8 mouse cellular contexts compared by ENCODE assay signal in genomic region chr7:45865925-45866910, GRCm38 (mm10). TPM values are rescaled to one million over a fixed set of nuclear protein-coding genes. Genes with fewer than 3 reads are reported as not detected.
DNase-seq lines count a peak whose midpoint lies in the region; ATAC-seq and TF ChIP-seq lines count a peak whose summit lies in the region.

No protein-coding gene starts in this region.

- DNase-seq in adrenal gland, adult 2 months = peak; percentile 94
- peak; percentile 97 for DNase-seq in embryo, embryonic 11 days
- DNase-seq in left cerebral cortex, postnatal 36 days (ENCODE audit: low spot score in 2 of 2) = peak; percentile 81 to 82
- peak; percentile 92 for DNase-seq in midbrain, embryonic 10.5 days (ENCODE audit: low spot score)
- peak; percentile 74 to 76 for DNase-seq in right cerebral cortex, postnatal 36 days (ENCODE audit: low spot score in 2 of 2)
- peak; percentile 95 for DNase-seq in urinary bladder, postnatal 4 days (ENCODE audit: low spot score in 2 of 2)

- WGBS in intestine, postnatal 0 days = 1% methylated on average over 113 of the region's 117 CpGs
- WGBS in midbrain, embryonic 10.5 days = under 1% methylated on average over 116 of the region's 117 CpGs

- peak overlapping the region; percentile 63 for H3K4me3 ChIP-seq in intestine, postnatal 0 days (ENCODE audit: low read depth, low read length)
- peak overlapping the region; percentile 71 for H3K4me3 ChIP-seq in midbrain, embryonic 10.5 days

- no peaks in the 10 kb centered on the region; the same call in 1 of the 2 replicates for H3K27me3 ChIP-seq in intestine, postnatal 0 days (replicated peaks; ENCODE audit: control insufficient read depth, insufficient read depth, low read length)
- H3K27me3 ChIP-seq in midbrain, embryonic 10.5 days (ENCODE audit: low read depth, poor library complexity, severe bottlenecking) = peaks cover 100% of the 10 kb centered on the region

- peak overlapping the region; percentile 78 for H3K27ac ChIP-seq in intestine, postnatal 0 days (ENCODE audit: low read depth, low read length)
- H3K27ac ChIP-seq in midbrain, embryonic 10.5 days (replicated peaks) = peak overlapping the region; percentile 88

- intact Hi-C loops in left cerebral cortex, postnatal 36 days (cut with DNase I) = no loop called here

- no peaks in the 10 kb centered on the region; the same call in 1 of the 2 replicates for H3K4me1 ChIP-seq in intestine, postnatal 0 days (replicated peaks; ENCODE audit: control insufficient read depth, insufficient read depth, low read length)
- peaks cover 57% of the 10 kb centered on the region for H3K4me1 ChIP-seq in midbrain, embryonic 10.5 days

- H3K9ac ChIP-seq in intestine, postnatal 0 days (ENCODE audit: low read depth, low read length) = peak overlapping the region; percentile 74

- peak; percentile 85 for ATAC-seq in granulocyte monocyte progenitor cell, adult 5-6 weeks (replicated peaks; ENCODE audit: poor library complexity, severe bottlenecking)
- ATAC-seq in intestine, postnatal 0 days = peak; percentile 86

- peak overlapping the region; percentile 95 for H3K4me2 ChIP-seq in intestine, postnatal 0 days (replicated peaks; ENCODE audit: low read depth)

- H3K36me3 ChIP-seq in intestine, postnatal 0 days (ENCODE audit: control insufficient read depth, insufficient read depth) = no peaks in the 10 kb centered on the region
- no peaks in the 10 kb centered on the region for H3K36me3 ChIP-seq in midbrain, embryonic 10.5 days

- H3K9me3 ChIP-seq in intestine, postnatal 0 days (ENCODE audit: control insufficient read depth) = no peaks in the 10 kb centered on the region
- no peaks in the 10 kb centered on the region for H3K9me3 ChIP-seq in midbrain, embryonic 10.5 days (replicated peaks)

- no peak for TF ChIP-seq CTCF in intestine, postnatal 0 days (IDR thresholded peaks at IDR 0.05; ENCODE audit: low read depth)

RNA-seq across cellular contexts. Expression of gene Kdelr1, which starts 6.4 kb away (rescaled TPM):
- 100 to 1,000 TPM; 128 to 147 TPM for total RNA-seq in adrenal gland, adult 2 months (2021)
- 235 and 251 TPM in 2 replicates for polyA plus RNA-seq in adrenal gland, adult 2 months (2012; rRNA removed)
- 123 and 143 TPM in 2 replicates for total RNA-seq in granulocyte monocyte progenitor cell, adult 5-6 weeks (2014; fragmentation: Nextera tagmentation)
- 65.2 and 72.5 TPM in 2 replicates for total RNA-seq in granulocyte monocyte progenitor cell, adult 5-6 weeks (2017)
- polyA plus RNA-seq in intestine, postnatal 0 days (2015; fragmentation: Nextera tagmentation; extraction: Ambion mirVana) = 99.6 and 107 TPM in 2 replicates
- 10 to 100 TPM; 71.0 to 80.0 TPM for total RNA-seq in left cerebral cortex, postnatal 36 days (2021)
- polyA plus RNA-seq in midbrain, embryonic 10.5 days (2016; fragmentation: Nextera tagmentation; extraction: Ambion mirVana) = 36.1 and 39.0 TPM in 2 replicates

RNA-seq across cellular contexts. Expression of gene Grin2d, which starts 12.0 kb away (rescaled TPM):
- total RNA-seq in adrenal gland, adult 2 months (2021) = under 1 TPM; 0.40 to 0.97 TPM
- 4.0 and 4.2 TPM in 2 replicates for polyA plus RNA-seq in adrenal gland, adult 2 months (2012; rRNA removed)
- total RNA-seq in granulocyte monocyte progenitor cell, adult 5-6 weeks (2014; fragmentation: Nextera tagmentation) = 0.15 TPM in 1 of 2 replicates, not detected in the other
- 0.09 TPM in 1 of 2 replicates, not detected in the other for total RNA-seq in granulocyte monocyte progenitor cell, adult 5-6 weeks (2017)
- 0.66 and 1.1 TPM in 2 replicates for polyA plus RNA-seq in intestine, postnatal 0 days (2015; fragmentation: Nextera tagmentation; extraction: Ambion mirVana)
- 10 to 100 TPM; 10.2 to 12.3 TPM for total RNA-seq in left cerebral cortex, postnatal 36 days (2021)
- 0.16 and 0.34 TPM in 2 replicates for polyA plus RNA-seq in midbrain, embryonic 10.5 days (2016; fragmentation: Nextera tagmentation; extraction: Ambion mirVana)

RNA-seq across cellular contexts. Expression of gene Syngr4, which starts 30.3 kb away (rescaled TPM):
- total RNA-seq in adrenal gland, adult 2 months (2021) = not detected
- polyA plus RNA-seq in adrenal gland, adult 2 months (2012; rRNA removed) = 0.90 and 0.98 TPM in 2 replicates
- 3.7 and 4.0 TPM in 2 replicates for total RNA-seq in granulocyte monocyte progenitor cell, adult 5-6 weeks (2014; fragmentation: Nextera tagmentation)
- 0.41 TPM in 1 of 2 replicates, not detected in the other for total RNA-seq in granulocyte monocyte progenitor cell, adult 5-6 weeks (2017)
- 0.72 and 0.75 TPM in 2 replicates for polyA plus RNA-seq in intestine, postnatal 0 days (2015; fragmentation: Nextera tagmentation; extraction: Ambion mirVana)
- total RNA-seq in left cerebral cortex, postnatal 36 days (2021) = not detected
- polyA plus RNA-seq in midbrain, embryonic 10.5 days (2016; fragmentation: Nextera tagmentation; extraction: Ambion mirVana) = 1.5 and 1.7 TPM in 2 replicates

RNA-seq across cellular contexts. Expression of gene Tmem143, which starts 30.5 kb away (rescaled TPM):
- 10 to 100 TPM; 60.8 to 65.3 TPM for total RNA-seq in adrenal gland, adult 2 months (2021)
- polyA plus RNA-seq in adrenal gland, adult 2 months (2012; rRNA removed) = 173 and 207 TPM in 2 replicates
- total RNA-seq in granulocyte monocyte progenitor cell, adult 5-6 weeks (2014; fragmentation: Nextera tagmentation) = 14.5 and 21.2 TPM in 2 replicates
- 9.5 and 12.5 TPM in 2 replicates for total RNA-seq in granulocyte monocyte progenitor cell, adult 5-6 weeks (2017)
- 6.8 and 7.4 TPM in 2 replicates for polyA plus RNA-seq in intestine, postnatal 0 days (2015; fragmentation: Nextera tagmentation; extraction: Ambion mirVana)
- 10 to 100 TPM; 21.8 to 22.0 TPM for total RNA-seq in left cerebral cortex, postnatal 36 days (2021)
- 4.4 and 5.1 TPM in 2 replicates for polyA plus RNA-seq in midbrain, embryonic 10.5 days (2016; fragmentation: Nextera tagmentation; extraction: Ambion mirVana)

RNA-seq across cellular contexts. Expression of gene Grwd1, which starts 35.5 kb away (rescaled TPM):
- 10 to 100 TPM; 26.9 to 30.1 TPM for total RNA-seq in adrenal gland, adult 2 months (2021)
- polyA plus RNA-seq in adrenal gland, adult 2 months (2012; rRNA removed) = 22.1 and 27.4 TPM in 2 replicates
- 30.9 and 33.6 TPM in 2 replicates for total RNA-seq in granulocyte monocyte progenitor cell, adult 5-6 weeks (2014; fragmentation: Nextera tagmentation)
- 21.9 and 27.3 TPM in 2 replicates for total RNA-seq in granulocyte monocyte progenitor cell, adult 5-6 weeks (2017)
- polyA plus RNA-seq in intestine, postnatal 0 days (2015; fragmentation: Nextera tagmentation; extraction: Ambion mirVana) = 16.4 and 16.6 TPM in 2 replicates
- 10 to 100 TPM; 19.5 to 21.0 TPM for total RNA-seq in left cerebral cortex, postnatal 36 days (2021)
- 95.8 and 119 TPM in 2 replicates for polyA plus RNA-seq in midbrain, embryonic 10.5 days (2016; fragmentation: Nextera tagmentation; extraction: Ambion mirVana)

Comparison
In these comparisons a context has a peak if more than half of its experiments do, and no peak if none do; other contexts are left out.
1. Peak in every context shown above with its lines: DNase-seq, ATAC-seq, H3K4me3 ChIP-seq and H3K27ac ChIP-seq.
2. RNA of gene Grin2d, which starts 12.0 kb away (total RNA-seq): 10.2 to 12.3 TPM in left cerebral cortex, postnatal 36 days; 0.40 to 0.97 TPM in adrenal gland, adult 2 months and 0.09 to 0.15 TPM in granulocyte monocyte progenitor cell, adult 5-6 weeks; every median in the first group is over 4 times any median in the second.